ENCODE assay signal across 11 mouse cellular contexts in genomic region chr9:85663091-85663490, GRCm38 (mm10).
DNase-seq lines count a peak whose midpoint lies in the region; ATAC-seq lines count a peak whose summit lies in the region.
"Had no signal": no experiment of that assay in that cellular context is flagged by ENCODE, and none has a peak within 500 bp of the region (broad histone marks: within the 10 kb centered on the region; RNA-seq: fewer than 3 reads in every experiment).

No protein-coding gene starts in this region.

- ATAC-seq in hindbrain, embryonic 11.5 days (ENCODE audit: low FRiP score) = no peak
- ATAC-seq in hindbrain, embryonic 12.5 days (ENCODE audit: low FRiP score) = no peak
- ATAC-seq: intestine, embryonic 16.5 days had no signal

- no peaks in the 10 kb centered on the region for H3K36me3 ChIP-seq in hindbrain, embryonic 11.5 days (ENCODE audit: control insufficient read depth, insufficient read depth, low read length)
- no peaks in the 10 kb centered on the region for H3K36me3 ChIP-seq in hindbrain, embryonic 12.5 days
- H3K36me3 ChIP-seq: midbrain, embryonic 10.5 days had no signal

- H3K27me3 ChIP-seq in hindbrain, embryonic 11.5 days (ENCODE audit: control insufficient read depth, insufficient read depth, low read length) = no peaks in the 10 kb centered on the region
- H3K27me3 ChIP-seq in hindbrain, embryonic 12.5 days = no peaks in the 10 kb centered on the region

- intact Hi-C loops in gastrocnemius, postnatal 36 days (cut with DNase I) = no loop called here

- no peak overlapping the region for H3K27ac ChIP-seq in hindbrain, embryonic 11.5 days (ENCODE audit: low read depth, low read length)
- no peak overlapping the region for H3K27ac ChIP-seq in hindbrain, embryonic 12.5 days
- H3K27ac ChIP-seq: liver, embryonic 14.5 days; midbrain, embryonic 10.5 days had no signal

- H3K9ac ChIP-seq in hindbrain, embryonic 11.5 days (ENCODE audit: low read depth, low read length) = no peak overlapping the region
- no peak overlapping the region for H3K9ac ChIP-seq in hindbrain, embryonic 12.5 days
- H3K9ac ChIP-seq: liver, embryonic 14.5 days had no signal

- no peaks in the 10 kb centered on the region for H3K9me3 ChIP-seq in hindbrain, embryonic 11.5 days (ENCODE audit: control insufficient read depth, low read length)
- no peaks in the 10 kb centered on the region for H3K9me3 ChIP-seq in hindbrain, embryonic 12.5 days (replicated peaks)
- H3K9me3 ChIP-seq: midbrain, embryonic 10.5 days had no signal

- no peak overlapping the region for H3K4me3 ChIP-seq in hindbrain, embryonic 11.5 days (ENCODE audit: low read depth, low read length)
- no peak overlapping the region for H3K4me3 ChIP-seq in hindbrain, embryonic 12.5 days
- H3K4me3 ChIP-seq: midbrain, embryonic 10.5 days had no signal

- 39% methylated on average over 8 of the region's 8 CpGs for WGBS in hindbrain, embryonic 11.5 days
- WGBS in hindbrain, embryonic 12.5 days = 31% methylated on average over 8 of the region's 8 CpGs

- H3K4me1 ChIP-seq in hindbrain, embryonic 11.5 days (replicated peaks; ENCODE audit: control insufficient read depth, insufficient read depth, low read length) = no peaks in the 10 kb centered on the region
- 0 out of 2 replicates have a peak, but pooled peaks cover 2% of the 10 kb centered on the region for H3K4me1 ChIP-seq in hindbrain, embryonic 12.5 days

- H3K4me2 ChIP-seq in hindbrain, embryonic 11.5 days (replicated peaks; ENCODE audit: low read depth, low read length) = no peak overlapping the region
- no peak overlapping the region for H3K4me2 ChIP-seq in hindbrain, embryonic 12.5 days (replicated peaks)

- peak; percentile 9 for DNase-seq in hindbrain, embryonic 11.5 days (ENCODE audit: low spot score)
- peak; percentile 23 for DNase-seq in retina, postnatal 1 day
- no peak for DNase-seq in retina, embryonic 14.5 days (ENCODE audit: low spot score)
- peak; percentile 17 to 20 for DNase-seq in gastrocnemius, postnatal 36 days
- no peak for DNase-seq in frontal cortex, adult 2 months (ENCODE audit: extremely low spot score in 1 of 2, low spot score in 1 of 2)
- no peak for DNase-seq in adipocyte (ENCODE audit: low spot score)
- DNase-seq: right cerebral cortex, postnatal 4 days had no signal

Comparison
In these comparisons a context has a peak if more than half of its experiments do, and no peak if none do; other contexts are left out.
1. DNase-seq: peak in hindbrain, embryonic 11.5 days (single experiment), retina, postnatal 1 day (single experiment) and gastrocnemius, postnatal 36 days (2 of 2); none in retina, embryonic 14.5 days (single experiment), frontal cortex, adult 2 months (0 of 2) and adipocyte (single experiment).